Mouse (Mus musculus) ES-Bruce4 (cell line): ENCODE measurements around the gene Mat2b. TPM values are rescaled to one million over a fixed set of nuclear protein-coding genes. Genes with fewer than 3 reads are reported as not detected.
"Not testable (repeated sequence)": the region's sequence is repeated elsewhere in the genome, so short reads cannot be mapped to it uniquely, and the experiment has no call there.

Experiments
- H3K27ac ChIP-seq: 2 replicates; pipeline ENCODE4 v1.5.1; 2012; ENCODE audit warnings: low read length, inconsistent platforms; ENCODE audit not compliant: insufficient read depth
- H3K27me3 ChIP-seq: 2 replicates; pipeline ENCODE4 v1.6.1; 2012; ENCODE audit warnings: mild to moderate bottlenecking, low read length, inconsistent platforms; ENCODE audit not compliant: control insufficient read depth, poor library complexity, insufficient read depth, severe bottlenecking
- H3K36me3 ChIP-seq: 2 replicates; pipeline ENCODE4 v1.6.1; 2012; ENCODE audit warnings: inconsistent platforms, mild to moderate bottlenecking, low read length, moderate library complexity; ENCODE audit not compliant: control insufficient read depth, poor library complexity, insufficient read depth, severe bottlenecking
- H3K4me1 ChIP-seq: one replicate; pipeline ENCODE4 v1.8.1; 2011; ENCODE audit warnings: low read length; ENCODE audit not compliant: control insufficient read depth, insufficient read depth
- H3K4me3 ChIP-seq: 2 replicates; pipeline ENCODE4 v1.5.1; 2011; ENCODE audit warnings: low read depth, mild to moderate bottlenecking, low read length
- H3K9ac ChIP-seq: 2 replicates; pipeline ENCODE4 v1.6.1; 2012; ENCODE audit warnings: low read depth, mild to moderate bottlenecking, inconsistent platforms; ENCODE audit not compliant: poor library complexity, severe bottlenecking
- H3K9me3 ChIP-seq: replicated peaks from 2 replicates; pipeline ENCODE4 v1.6.1; 2012; ENCODE audit warnings: mild to moderate bottlenecking, low read length, inconsistent platforms; ENCODE audit not compliant: control insufficient read depth, poor library complexity, insufficient read depth, severe bottlenecking
- CTCF ChIP-seq: IDR thresholded peaks from one replicate; pipeline ENCODE4 v1.8.1; 2011; ENCODE audit warnings: low read depth, low read length
- EP300 ChIP-seq: IDR thresholded peaks from 2 replicates; pipeline ENCODE4 v1.6.1; 2011; ENCODE audit warnings: low read depth, low read length; ENCODE audit not compliant: insufficient read depth
- POLR2A ChIP-seq: IDR thresholded peaks from one replicate; pipeline ENCODE4 v1.8.1; 2011; ENCODE audit warnings: low read length; ENCODE audit not compliant: insufficient read depth
- polyA plus RNA-seq: library from polyadenylated mRNA; stranded (reverse); fragments of >200 nt; gene quantifications from 2 replicates; pipeline ENCODE4 v1.2.4, GENCODE M21; 2011; ENCODE audit warnings: low read depth; ENCODE audit not compliant: missing spikeins, insufficient read depth, insufficient read length

Gene Mat2b
- polyA plus RNA-seq, 1 experiment: 60.9 TPM

DNA sequence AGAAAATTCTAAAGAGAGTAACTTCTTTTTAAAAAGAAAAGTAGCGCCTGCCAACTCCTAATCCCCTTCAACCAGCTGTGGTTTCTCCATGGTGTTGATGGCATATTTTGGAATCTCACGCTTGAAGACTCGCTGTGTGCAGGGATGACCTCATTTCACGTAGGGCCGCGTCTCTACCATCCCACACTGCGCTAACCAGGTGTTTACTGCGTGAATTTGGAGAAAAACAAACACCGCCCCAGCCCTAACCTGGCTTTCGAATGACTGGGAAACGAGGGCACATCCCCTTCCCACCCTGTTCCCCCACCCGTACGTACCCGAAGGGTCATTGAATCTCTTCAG lies 38.0 kb upstream of the Mat2b start:
- TF ChIP-seq EP300 (no peak), CTCF (no peak), POLR2A (no peak)
- peak overlapping the region; percentile 68 for H3K27ac ChIP-seq
- no peaks in the 10 kb centered on the region for H3K9me3 ChIP-seq
- H3K36me3 ChIP-seq: peaks cover 50% of the 10 kb centered on the region
- peaks cover 2% of the 10 kb centered on the region for H3K4me1 ChIP-seq
- peak overlapping the region; percentile 100 for H3K4me3 ChIP-seq
- peak overlapping the region; percentile 97 for H3K9ac ChIP-seq
- H3K27me3 ChIP-seq: no peaks in the 10 kb centered on the region

DNA sequence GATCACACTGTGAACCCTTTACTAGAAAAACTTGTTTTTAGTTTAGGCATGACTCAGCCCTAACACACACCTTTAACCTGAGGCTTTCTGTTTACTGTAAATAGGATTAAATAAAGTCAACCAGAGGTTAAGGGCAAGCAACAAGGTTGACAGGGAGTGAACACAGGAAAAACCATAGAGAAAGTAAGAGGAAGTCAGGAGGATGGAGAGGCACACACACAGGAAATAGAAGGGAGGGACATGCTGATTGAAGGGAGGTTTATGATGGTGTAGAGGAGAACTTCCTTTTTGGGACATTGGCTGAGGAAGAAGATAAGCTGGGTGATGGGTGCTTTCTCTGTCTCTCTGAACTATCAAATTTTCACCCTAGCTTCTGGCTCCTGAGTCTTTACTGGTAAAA lies 23.3 kb upstream of the Mat2b start:
- peaks cover 83% of the 10 kb centered on the region for H3K36me3 ChIP-seq
- H3K27me3 ChIP-seq: no peaks in the 10 kb centered on the region
- no peaks in the 10 kb centered on the region for H3K4me1 ChIP-seq
- no peak overlapping the region for H3K9ac ChIP-seq
- no peak overlapping the region for H3K27ac ChIP-seq
- TF ChIP-seq CTCF: no peak
- TF ChIP-seq EP300: no peak
- TF ChIP-seq POLR2A: no peak
- no peak overlapping the region for H3K4me3 ChIP-seq
- H3K9me3 ChIP-seq: no peaks in the 10 kb centered on the region

DNA sequence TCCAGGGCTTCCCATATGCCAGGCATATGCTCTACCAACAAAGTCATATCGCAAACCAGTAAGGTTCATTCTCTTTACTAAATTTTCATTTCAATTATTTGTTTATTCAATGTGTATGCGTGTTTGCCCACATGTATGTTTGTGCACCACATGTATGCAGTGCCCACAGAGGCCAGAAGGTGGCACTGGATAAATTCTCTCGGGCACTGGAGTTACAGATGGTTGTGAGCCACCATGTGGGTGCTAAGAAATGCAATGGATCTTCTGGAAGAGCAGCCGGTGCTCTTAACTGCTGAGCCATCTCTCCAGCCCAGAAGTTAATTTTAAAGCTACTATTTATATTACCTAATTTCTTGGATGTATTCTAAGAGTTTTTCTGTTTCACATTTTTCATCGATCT lies 20.5 kb upstream of the Mat2b start:
- Histone ChIP-seq H3K27ac (no peak overlapping the region), H3K36me3 (peaks cover 82% of the 10 kb centered on the region), H3K27me3 (no peaks in the 10 kb centered on the region), H3K4me1 (no peaks in the 10 kb centered on the region), H3K4me3 (no peak overlapping the region), H3K9ac (no peak overlapping the region), H3K9me3 (no peaks in the 10 kb centered on the region)
- TF ChIP-seq EP300: no peak
- TF ChIP-seq CTCF: no peak
- TF ChIP-seq POLR2A: no peak

DNA sequence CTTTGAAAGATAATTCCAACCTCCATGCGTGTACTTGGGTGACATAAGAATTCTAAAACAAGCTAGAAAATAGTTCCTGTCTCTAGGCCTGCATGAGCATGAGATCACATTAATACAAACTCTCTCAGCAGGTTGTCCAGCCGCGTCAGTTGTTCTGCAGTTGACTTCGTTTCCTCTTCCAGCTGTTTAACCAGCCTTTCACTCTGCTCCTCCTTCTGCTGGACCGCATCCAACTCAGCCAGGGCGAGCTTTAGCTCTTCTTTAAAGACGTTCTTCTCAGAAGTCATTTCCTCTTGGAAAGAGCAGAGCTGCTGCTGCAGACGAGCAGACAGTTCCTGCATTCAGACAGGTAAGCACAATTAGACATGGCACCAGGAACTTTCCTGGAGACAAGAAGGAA lies 18.9 kb upstream of the Mat2b start:
- no peaks in the 10 kb centered on the region for H3K27me3 ChIP-seq
- no peak overlapping the region for H3K9ac ChIP-seq
- no peak overlapping the region for H3K27ac ChIP-seq
- peaks cover 86% of the 10 kb centered on the region for H3K36me3 ChIP-seq
- no peaks in the 10 kb centered on the region for H3K9me3 ChIP-seq
- no peak for TF ChIP-seq EP300
- no peak for TF ChIP-seq CTCF
- TF ChIP-seq POLR2A: no peak
- H3K4me1 ChIP-seq: no peaks in the 10 kb centered on the region
- H3K4me3 ChIP-seq: no peak overlapping the region

DNA sequence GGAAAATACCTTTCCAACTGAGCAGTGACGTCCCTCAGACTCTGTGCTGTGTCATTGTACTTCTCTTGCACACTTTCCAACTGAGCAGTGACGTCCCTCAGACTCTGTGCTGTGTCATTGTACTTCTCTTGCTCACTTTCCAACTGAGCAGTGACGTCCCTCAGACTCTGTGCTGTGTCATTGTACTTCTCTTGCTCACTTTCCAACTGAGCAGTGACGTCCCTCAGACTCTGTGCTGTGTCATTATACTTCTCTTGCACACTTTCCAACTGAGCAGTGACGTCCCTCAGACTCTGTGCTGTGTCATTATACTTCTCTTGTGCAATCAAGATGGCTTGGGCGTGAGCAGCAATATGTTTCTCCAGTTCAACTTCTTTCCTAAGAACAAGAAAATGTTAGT lies 14.9 kb upstream of the Mat2b start:
- not testable (repeated sequence) for H3K4me3 ChIP-seq
- H3K36me3 ChIP-seq: peaks cover 81% of the 10 kb centered on the region

DNA sequence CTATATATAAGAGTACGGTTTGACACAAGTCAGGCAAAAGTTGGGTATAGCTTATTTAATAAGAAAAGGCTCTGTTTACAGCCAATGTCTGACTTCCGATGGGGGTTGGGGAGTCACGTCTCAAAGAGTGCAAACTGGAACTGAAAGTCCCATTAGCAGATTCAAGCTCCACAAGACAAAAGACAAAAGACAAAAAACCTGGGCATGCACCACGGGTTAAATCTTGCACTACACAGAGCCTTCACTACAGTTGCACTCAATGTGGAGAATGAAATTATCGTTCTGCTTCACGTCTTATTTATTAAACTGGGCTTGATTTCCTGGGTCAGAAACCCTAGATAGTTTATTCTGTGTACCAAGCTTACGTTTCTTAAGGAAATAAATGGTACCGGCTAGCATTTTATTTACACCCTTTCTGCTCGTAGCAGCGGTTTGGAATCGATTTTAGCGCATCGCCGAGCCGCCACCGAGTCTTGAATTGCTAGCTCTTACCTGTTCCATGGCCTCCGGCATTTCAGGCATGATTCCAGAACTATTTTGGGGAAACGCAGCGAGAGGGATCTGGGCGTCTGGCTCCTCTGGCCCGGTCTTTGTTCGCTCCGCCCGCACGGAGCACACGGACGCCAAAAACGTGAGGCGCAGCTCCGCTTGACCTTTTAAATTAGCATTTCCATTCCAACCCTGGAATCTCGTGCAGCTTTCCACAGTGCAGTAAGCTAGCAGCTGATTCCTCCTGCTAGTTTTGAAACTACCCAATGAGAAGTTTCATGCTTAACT lies 504 bp downstream of the Mat2b start:
- H3K9me3 ChIP-seq: 0 out of 2 replicates have a peak, but pooled peaks cover 3% of the 10 kb centered on the region
- H3K36me3 ChIP-seq: peaks cover 4% of the 10 kb centered on the region; the same call in 1 of the 2 replicates
- peaks cover 1% of the 10 kb centered on the region; the same call in 1 of the 2 replicates for H3K27me3 ChIP-seq
- peak overlapping the region; percentile 92 for H3K4me3 ChIP-seq
- H3K4me1 ChIP-seq: no peaks in the 10 kb centered on the region
- 0 out of 2 replicates have a peak, but pooled peaks have one; percentile 64 for TF ChIP-seq EP300
- TF ChIP-seq CTCF: no peak
- peak; percentile 52 for TF ChIP-seq POLR2A
- peak overlapping the region; percentile 69 for H3K9ac ChIP-seq
- H3K27ac ChIP-seq: peak overlapping the region; percentile 96

More for the DNA sequence above, 14.9 kb upstream of the Mat2b start:
- H3K27me3 ChIP-seq, H3K4me1 ChIP-seq, H3K9ac ChIP-seq, H3K9me3 ChIP-seq, H3K27ac ChIP-seq: not testable (repeated sequence)
